Mouse (Mus musculus) forebrain, embryonic 15.5 days (tissue): ENCODE results near the gene Apoo. TPM values are rescaled to one million over a fixed set of nuclear protein-coding genes. Genes with fewer than 3 reads are reported as not detected.
A peak's percentile ranks its signal among the peaks of the same experiment; 100 is the strongest.
"Not testable (repeated sequence)": the region's sequence is repeated elsewhere in the genome, so short reads cannot be mapped to it uniquely, and the experiment has no call there.

ENCODE experiments used
- ATAC-seq: fragments of 200-750 bp; cut with Nextera tagmentation; replicated peaks from 2 replicates; pipeline ENCODE4 v1.8.0; 2017; ENCODE audit warnings: mild to moderate bottlenecking, moderate TSS enrichment, moderate library complexity
- H3K27ac ChIP-seq: fragments of 300-500 bp; sonication (generic); replicated peaks from 2 replicates; pipeline ENCODE4 v1.5.1; 2015; ENCODE audit warnings: mild to moderate bottlenecking, inconsistent platforms
- H3K27me3 ChIP-seq: fragments of 300-500 bp; sonication (generic); 2 replicates; pipeline ENCODE4 v1.6.1; 2015; ENCODE audit warnings: inconsistent platforms
- H3K36me3 ChIP-seq: fragments of 300-500 bp; sonication (generic); 2 replicates; pipeline ENCODE4 v1.6.1; 2015; ENCODE audit warnings: mild to moderate bottlenecking, inconsistent platforms
- H3K4me1 ChIP-seq: fragments of 300-500 bp; sonication (generic); 2 replicates; pipeline ENCODE4 v1.6.1; 2015; ENCODE audit warnings: inconsistent platforms
- H3K4me2 ChIP-seq: fragments of 300-500 bp; sonication (generic); replicated peaks from 2 replicates; pipeline ENCODE4 v1.6.1; 2015; ENCODE audit warnings: mild to moderate bottlenecking, inconsistent platforms
- H3K4me3 ChIP-seq: fragments of 300-500 bp; sonication (generic); 2 replicates; pipeline ENCODE4 v1.5.1; 2015; ENCODE audit warnings: mild to moderate bottlenecking, inconsistent platforms
- H3K9ac ChIP-seq: fragments of 300-500 bp; sonication (generic); replicated peaks from 2 replicates; pipeline ENCODE4 v1.6.1; 2015; ENCODE audit warnings: mild to moderate bottlenecking, inconsistent platforms
- H3K9me3 ChIP-seq: fragments of 300-500 bp; sonication (generic); 2 replicates; pipeline ENCODE4 v1.6.1; 2016; ENCODE audit warnings: inconsistent platforms
- WGBS: fragments of 180-500 bp; shearing (Covaris S2); methylation state at CpG from one replicate; pipeline ENCODE4 v1.1.7; 2015; ENCODE audit warnings: mixed read lengths; 5-methylcytosine and 5-hydroxymethylcytosine counted together
- microRNA-seq: library from miRNA; unstranded; fragments of <30 nt; microRNA quantifications from one replicate; pipeline ENCODE4, GENCODE M21; 2016
- polyA plus RNA-seq: library from polyadenylated mRNA; unstranded; fragments of >200 nt; fragmentation: Nextera tagmentation; extraction: Ambion mirVana; gene quantifications from 2 replicates; pipeline ENCODE4 v1.2.1, GENCODE M21; 2015

Apoo gene
- polyA plus RNA-seq, 1 experiment from 2014 or later = 121 TPM

DNA sequence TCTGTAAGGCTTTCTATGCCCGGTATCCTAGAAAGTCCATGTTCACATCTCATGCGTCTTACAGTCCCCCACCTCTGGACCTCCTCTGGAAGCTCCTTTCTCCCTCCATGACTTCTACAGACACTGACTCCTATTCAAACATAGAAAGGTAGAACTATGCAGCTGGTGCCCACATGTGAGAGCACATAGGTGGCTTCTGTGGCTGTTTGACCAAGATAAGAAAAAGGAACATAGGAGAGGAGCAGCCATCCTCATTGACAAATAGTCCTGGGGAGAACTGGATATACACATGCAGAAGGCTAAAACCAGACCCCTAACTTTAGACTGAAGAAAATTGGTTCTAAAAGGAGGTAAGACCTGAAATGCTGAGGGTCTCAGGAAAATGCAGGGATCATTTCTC is 79.1 kb downstream of the Apoo start:
- H3K27me3 ChIP-seq, ATAC-seq, H3K27ac ChIP-seq, H3K4me2 ChIP-seq, H3K36me3 ChIP-seq, H3K4me1 ChIP-seq, H3K9me3 ChIP-seq, H3K9ac ChIP-seq, H3K4me3 ChIP-seq: not testable (repeated sequence)
- WGBS = 93% methylated on average over 2 of the region's 2 CpGs

DNA sequence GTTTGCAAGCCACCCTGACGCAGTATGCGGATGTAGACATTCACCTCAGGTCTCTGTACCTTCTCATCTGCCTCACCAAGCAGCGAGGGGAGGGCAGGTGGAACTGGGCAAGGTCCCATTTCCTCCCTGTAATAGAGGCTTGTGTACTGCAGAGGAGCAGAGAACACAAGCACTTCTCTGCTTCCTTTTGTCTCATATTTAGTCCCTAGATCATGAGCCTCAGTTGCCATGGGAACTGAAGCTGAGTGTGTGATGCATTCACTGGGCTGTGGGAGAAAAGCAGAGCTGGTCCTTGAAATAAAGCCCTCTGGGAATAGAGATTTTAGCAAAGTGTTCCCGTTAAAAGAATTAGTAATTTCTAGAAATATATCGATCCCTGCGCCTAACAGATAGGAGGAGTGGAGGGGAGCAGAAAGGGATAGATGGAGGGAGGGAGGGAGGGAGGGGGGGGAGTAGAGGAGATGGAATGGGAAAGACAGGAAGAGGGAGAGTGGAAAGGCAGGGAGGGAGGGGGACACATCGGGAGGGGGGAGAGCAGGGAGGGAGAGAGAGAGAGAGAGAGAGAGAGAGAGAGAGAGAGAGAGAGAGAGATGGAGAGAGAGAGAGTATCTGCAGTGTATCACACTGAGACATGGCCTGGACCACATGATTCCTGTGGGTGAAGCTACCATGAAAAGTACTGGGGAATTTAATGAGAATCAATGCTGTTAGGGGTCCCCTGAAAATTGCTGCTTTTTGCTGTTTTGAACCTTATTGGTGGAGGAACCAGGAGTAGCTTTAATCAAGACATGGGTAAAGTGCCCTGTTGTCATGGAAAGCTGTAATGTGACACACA is 83.3 kb downstream of the Apoo start:
- H3K36me3 ChIP-seq, H3K27ac ChIP-seq, H3K4me1 ChIP-seq, H3K4me3 ChIP-seq, H3K27me3 ChIP-seq, H3K9ac ChIP-seq, H3K4me2 ChIP-seq, H3K9me3 ChIP-seq: not testable (repeated sequence)
- ATAC-seq = peak; percentile 96
- no CpG with 5 or more reads among the region's 7 CpGs for WGBS

DNA sequence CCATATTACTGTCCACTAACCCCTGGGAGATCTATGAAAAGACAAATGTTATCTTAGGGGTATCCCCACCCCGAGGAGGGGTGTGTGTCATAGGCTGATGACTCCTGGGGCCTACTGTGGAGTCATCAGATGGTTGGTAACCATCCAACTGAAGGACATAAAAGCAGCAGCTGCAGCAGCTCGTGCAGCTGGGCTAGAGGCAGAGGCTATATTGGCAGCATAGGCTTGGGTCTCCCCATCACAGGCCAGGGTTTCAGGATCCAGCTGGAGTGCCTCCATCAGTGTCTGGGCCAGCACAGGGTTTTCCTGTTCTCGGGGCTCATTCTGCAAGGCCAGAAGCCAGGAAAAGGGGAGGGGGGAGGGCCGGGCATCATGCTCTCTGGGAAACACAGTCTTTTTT is 92.4 kb downstream of the Apoo start:
- H3K27ac ChIP-seq = no peak overlapping the region
- no peak overlapping the region for H3K4me2 ChIP-seq
- H3K4me3 ChIP-seq = no peak overlapping the region
- H3K9me3 ChIP-seq = no peaks in the 10 kb centered on the region
- no peaks in the 10 kb centered on the region for H3K36me3 ChIP-seq
- no peaks in the 10 kb centered on the region for H3K4me1 ChIP-seq
- H3K9ac ChIP-seq = no peak overlapping the region
- 0 out of 2 replicates have a peak, but pooled peaks cover 6% of the 10 kb centered on the region for H3K27me3 ChIP-seq
- WGBS = 59% methylated on average over 4 of the region's 4 CpGs
- no peak for ATAC-seq

DNA sequence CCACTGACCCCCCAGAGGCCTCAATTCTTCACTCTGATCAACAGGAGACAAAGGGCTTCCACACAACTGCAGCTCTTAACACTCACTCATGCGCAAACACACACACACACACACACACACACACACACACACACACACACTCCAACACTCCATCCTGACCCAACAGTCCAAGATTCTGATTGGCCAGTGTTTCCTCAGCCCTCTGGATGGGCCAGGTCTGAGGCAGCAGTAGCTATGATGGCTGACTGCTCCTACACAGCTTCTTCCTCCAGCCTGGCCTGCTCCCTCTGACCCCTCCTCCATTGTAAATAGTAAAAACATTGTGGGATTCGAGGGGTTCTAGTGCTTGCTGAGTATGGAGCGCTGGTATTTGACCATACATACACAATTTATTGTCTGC is 94.6 kb downstream of the Apoo start:
- H3K9me3 ChIP-seq, H3K9ac ChIP-seq, H3K27me3 ChIP-seq, H3K4me1 ChIP-seq, H3K4me2 ChIP-seq, ATAC-seq, H3K36me3 ChIP-seq, H3K4me3 ChIP-seq, H3K27ac ChIP-seq: not testable (repeated sequence)
- WGBS = 22% methylated on average over 1 of the region's 3 CpGs

DNA sequence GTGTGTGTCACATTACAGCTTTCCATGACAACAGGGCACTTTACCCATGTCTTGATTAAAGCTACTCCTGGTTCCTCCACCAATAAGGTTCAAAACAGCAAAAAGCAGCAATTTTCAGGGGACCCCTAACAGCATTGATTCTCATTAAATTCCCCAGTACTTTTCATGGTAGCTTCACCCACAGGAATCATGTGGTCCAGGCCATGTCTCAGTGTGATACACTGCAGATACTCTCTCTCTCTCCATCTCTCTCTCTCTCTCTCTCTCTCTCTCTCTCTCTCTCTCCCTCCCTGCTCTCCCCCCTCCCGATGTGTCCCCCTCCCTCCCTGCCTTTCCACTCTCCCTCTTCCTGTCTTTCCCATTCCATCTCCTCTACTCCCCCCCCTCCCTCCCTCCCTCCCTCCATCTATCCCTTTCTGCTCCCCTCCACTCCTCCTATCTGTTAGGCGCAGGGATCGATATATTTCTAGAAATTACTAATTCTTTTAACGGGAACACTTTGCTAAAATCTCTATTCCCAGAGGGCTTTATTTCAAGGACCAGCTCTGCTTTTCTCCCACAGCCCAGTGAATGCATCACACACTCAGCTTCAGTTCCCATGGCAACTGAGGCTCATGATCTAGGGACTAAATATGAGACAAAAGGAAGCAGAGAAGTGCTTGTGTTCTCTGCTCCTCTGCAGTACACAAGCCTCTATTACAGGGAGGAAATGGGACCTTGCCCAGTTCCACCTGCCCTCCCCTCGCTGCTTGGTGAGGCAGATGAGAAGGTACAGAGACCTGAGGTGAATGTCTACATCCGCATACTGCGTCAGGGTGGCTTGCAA is 95.9 kb downstream of the Apoo start:
- H3K4me1 ChIP-seq, H3K27ac ChIP-seq, H3K27me3 ChIP-seq, H3K4me3 ChIP-seq, H3K9me3 ChIP-seq, H3K9ac ChIP-seq, H3K4me2 ChIP-seq, H3K36me3 ChIP-seq: not testable (repeated sequence)
- peak; percentile 93 for ATAC-seq
- WGBS = 20% methylated on average over 1 of the region's 7 CpGs

Small RNA genes lying within 50 kb of the gene (microRNA-seq; reads per million reads assigned to microRNA genes)
- not detected for gene Gm44477

Other genes starting within 250 kb of the Apoo start
- 27.9 and 28.3 TPM in 2 replicates for gene Zfx, start 243.4 kb upstream of the Apoo start, polyA plus RNA-seq
- 106 and 107 TPM in 2 replicates for gene Eif2s3x, start 154.3 kb upstream of the Apoo start, polyA plus RNA-seq
- gene Klhl15, start 132.5 kb upstream of the Apoo start, polyA plus RNA-seq = 9.5 TPM in 2 replicates
- 0.14 TPM in 1 of 2 replicates, not detected in the other for gene Fam90a1b, start 340 bp upstream of the Apoo start, polyA plus RNA-seq
- gene Maged1, start 175.0 kb downstream of the Apoo start, polyA plus RNA-seq = 904 and 963 TPM in 2 replicates